Mouse (Mus musculus) neural tube, embryonic 12.5 days (tissue): ENCODE data around the gene Plekhg6. TPM values are rescaled to one million over a fixed set of nuclear protein-coding genes. Genes with fewer than 3 reads are reported as not detected.

Experiments used
- ATAC-seq: fragments of 200-750 bp; cut with Nextera tagmentation; 2 replicates; pipeline ENCODE4 v1.8.0; 2017; ENCODE audit warnings: low read depth, mild to moderate bottlenecking, moderate TSS enrichment, moderate library complexity; ENCODE audit not compliant: low FRiP score
- H3K27ac ChIP-seq: fragments of 300-500 bp; sonication (generic); 2 replicates; pipeline ENCODE4 v1.5.1; 2016
- H3K27me3 ChIP-seq: fragments of 300-500 bp; sonication (generic); replicated peaks from 2 replicates; pipeline ENCODE4 v1.6.1; 2016; ENCODE audit warnings: mild to moderate bottlenecking
- H3K36me3 ChIP-seq: fragments of 300-500 bp; sonication (generic); 2 replicates; pipeline ENCODE4 v1.6.1; 2016; ENCODE audit warnings: mild to moderate bottlenecking
- H3K4me1 ChIP-seq: fragments of 300-500 bp; sonication (generic); 2 replicates; pipeline ENCODE4 v1.6.1; 2016
- H3K4me2 ChIP-seq: fragments of 300-500 bp; sonication (generic); replicated peaks from 2 replicates; pipeline ENCODE4 v1.6.1; 2016; ENCODE audit warnings: mild to moderate bottlenecking
- H3K4me3 ChIP-seq: fragments of 300-500 bp; sonication (generic); 2 replicates; pipeline ENCODE4 v1.5.1; 2016
- H3K9ac ChIP-seq: fragments of 300-500 bp; sonication (generic); 2 replicates; pipeline ENCODE4 v1.6.1; 2016; ENCODE audit warnings: mild to moderate bottlenecking
- H3K9me3 ChIP-seq: fragments of 300-500 bp; sonication (generic); 2 replicates; pipeline ENCODE4 v1.6.1; 2016; ENCODE audit warnings: mild to moderate bottlenecking
- WGBS: fragments of 180-500 bp; shearing (Covaris S2); methylation state at CpG from one replicate; pipeline ENCODE4 v1.1.7; 2016; 5-methylcytosine and 5-hydroxymethylcytosine counted together
- polyA plus RNA-seq: library from polyadenylated mRNA; unstranded; fragments of >200 nt; fragmentation: Nextera tagmentation; extraction: Ambion mirVana; gene quantifications from 2 replicates; pipeline ENCODE4 v1.2.1, GENCODE M21; 2016

The Plekhg6 gene
- polyA plus RNA-seq, 1 experiment from 2014 or later = 0.09 TPM

DNA sequence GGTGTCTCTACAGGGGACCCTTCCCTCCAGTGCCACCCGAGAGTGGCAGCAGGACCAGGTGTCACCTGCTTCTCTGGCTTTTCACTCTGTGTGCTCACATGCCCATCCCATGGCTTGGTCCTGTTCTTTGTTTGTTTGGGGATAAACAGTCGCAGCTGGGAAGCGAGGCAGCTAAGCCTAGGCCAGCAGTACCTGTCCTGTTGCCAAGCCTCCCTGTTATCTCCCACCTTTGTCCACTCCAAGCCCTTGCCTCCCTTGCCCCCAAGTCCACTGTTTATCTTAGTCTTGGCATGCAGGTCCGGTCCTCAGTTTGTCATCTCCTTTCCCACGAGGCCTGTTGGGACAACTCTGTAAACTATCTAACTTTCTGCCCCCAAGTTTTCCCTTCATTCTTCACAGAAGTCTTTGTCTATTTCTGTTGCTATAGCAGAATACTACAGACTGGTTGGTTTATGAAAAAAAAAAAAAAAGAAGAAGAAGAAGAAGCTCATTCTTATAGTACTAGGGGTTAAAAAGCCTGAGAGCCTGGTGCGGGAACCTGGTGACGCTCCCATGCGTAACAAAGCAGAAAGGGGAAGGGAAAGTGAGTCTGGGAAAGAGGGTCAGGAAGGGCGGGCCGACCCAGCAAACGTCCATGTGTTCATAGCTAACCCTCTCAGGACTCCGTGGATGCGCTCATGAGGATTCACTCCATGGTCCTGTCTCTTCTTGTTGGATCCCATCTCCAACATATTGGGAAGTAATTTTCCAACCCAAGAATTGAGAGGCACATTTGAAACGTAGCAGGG, 47.3 kb downstream of the Plekhg6 start:
- WGBS = 82% methylated on average over 14 of the region's 14 CpGs
- H3K4me2 ChIP-seq = no peak overlapping the region

DNA sequence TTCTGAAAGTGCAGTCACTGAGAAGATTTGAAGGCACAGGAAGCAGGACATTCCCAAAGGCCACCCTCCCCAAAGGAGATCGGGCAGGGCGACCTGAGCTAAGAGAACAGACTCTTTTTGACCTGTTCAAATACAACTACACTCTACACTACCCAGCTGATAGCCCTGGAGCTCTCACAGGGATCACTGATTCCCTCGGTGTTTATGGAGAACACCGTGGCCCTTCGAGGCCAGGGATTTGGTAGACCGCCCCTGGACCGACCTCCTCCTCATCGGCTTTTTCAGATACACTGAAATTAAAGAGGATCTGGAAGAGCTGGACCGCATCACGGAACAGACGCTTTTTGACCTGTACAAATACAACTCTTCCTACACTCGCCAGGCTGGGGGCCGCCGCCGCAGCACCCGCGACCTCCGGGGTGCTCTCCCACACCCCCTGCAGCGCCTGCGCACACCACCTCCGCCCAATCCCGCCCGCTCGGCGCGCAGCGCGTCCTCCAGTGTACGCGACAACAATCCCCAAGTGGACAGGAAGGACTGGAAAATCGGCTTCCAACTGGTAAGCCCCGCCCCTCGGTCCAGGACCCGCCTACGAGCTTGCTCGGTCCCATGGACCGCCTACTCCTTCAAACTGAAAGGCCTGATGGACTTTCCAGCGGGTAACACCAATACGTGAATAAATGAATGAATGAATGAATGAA, 49.8 kb downstream of the Plekhg6 start:
- Histone ChIP-seq H3K27me3 (no peaks in the 10 kb centered on the region), H3K27ac (no peak overlapping the region), H3K9ac (peak overlapping the region; percentile 59), H3K4me1 (no peaks in the 10 kb centered on the region), H3K4me2 (peak overlapping the region; percentile 78), H3K4me3 (peak overlapping the region; percentile 43), H3K9me3 (no peaks in the 10 kb centered on the region), H3K36me3 (no peaks in the 10 kb centered on the region)
- peak; percentile 84 for ATAC-seq
- 1% methylated on average over 39 of the region's 39 CpGs for WGBS

More for the DNA sequence above, 47.3 kb downstream of the Plekhg6 start:
- Histone ChIP-seq H3K9me3 (no peaks in the 10 kb centered on the region), H3K36me3 (no peaks in the 10 kb centered on the region), H3K27me3 (no peaks in the 10 kb centered on the region), H3K4me1 (no peaks in the 10 kb centered on the region), H3K9ac (no peak overlapping the region), H3K27ac (no peak overlapping the region), H3K4me3 (no peak overlapping the region)
- ATAC-seq = no peak

DNA sequence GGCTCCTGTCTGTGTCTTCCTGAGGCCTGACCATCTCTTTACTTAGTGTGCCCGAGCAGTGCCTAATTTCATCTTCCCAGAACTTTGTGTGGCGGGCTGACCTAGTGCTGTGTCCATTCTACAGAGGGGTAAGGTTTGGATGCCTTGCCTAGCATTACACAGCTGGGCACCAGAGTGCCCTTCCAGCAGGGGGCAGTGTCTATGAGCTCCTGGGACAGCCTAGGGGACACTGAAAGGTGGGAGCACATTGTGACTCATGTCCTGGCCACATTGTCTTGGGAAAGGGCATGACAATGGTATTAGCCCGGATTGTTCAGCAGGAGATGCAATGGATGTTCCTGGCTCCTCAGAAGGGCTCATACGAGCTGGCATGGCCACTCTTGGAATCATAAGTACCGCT, 52.4 kb downstream of the Plekhg6 start:
- Histone ChIP-seq H3K27me3 (peaks cover 5% of the 10 kb centered on the region), H3K4me1 (no peaks in the 10 kb centered on the region), H3K4me2 (no peak overlapping the region), H3K27ac (no peak overlapping the region), H3K9me3 (no peaks in the 10 kb centered on the region), H3K36me3 (no peaks in the 10 kb centered on the region), H3K9ac (no peak overlapping the region), H3K4me3 (no peak overlapping the region)
- whole genome bisulfite sequencing = 82% methylated on average over 5 of the region's 5 CpGs
- ATAC-seq = no peak

DNA sequence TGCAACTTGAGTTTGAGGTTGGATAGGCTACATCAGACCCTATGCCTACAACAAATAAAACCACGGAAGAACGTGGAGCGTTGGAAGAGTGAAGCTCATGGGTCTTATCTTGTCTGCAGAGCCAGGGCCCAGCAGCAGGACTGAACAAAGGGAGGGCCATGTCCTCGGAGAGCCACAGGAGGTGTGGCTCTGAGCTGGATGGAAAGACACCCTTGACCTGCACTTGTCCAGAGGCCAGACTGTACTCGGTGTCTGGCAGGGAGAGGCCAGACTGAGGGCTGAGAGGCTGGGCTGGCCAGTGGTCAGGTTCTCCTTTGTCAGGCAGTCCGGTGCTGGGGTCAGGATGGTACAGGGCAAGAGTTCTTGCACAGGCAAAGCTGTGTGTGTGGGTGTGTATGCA, 55.3 kb downstream of the Plekhg6 start:
- H3K27me3 ChIP-seq = peaks cover 34% of the 10 kb centered on the region
- no peak overlapping the region for H3K4me2 ChIP-seq
- no peak for ATAC-seq
- H3K27ac ChIP-seq = no peak overlapping the region
- 0 out of 2 replicates have a peak, but pooled peaks cover 7% of the 10 kb centered on the region for H3K4me1 ChIP-seq
- no peak overlapping the region for H3K9ac ChIP-seq
- H3K4me3 ChIP-seq = no peak overlapping the region
- H3K36me3 ChIP-seq = no peaks in the 10 kb centered on the region
- no peaks in the 10 kb centered on the region for H3K9me3 ChIP-seq
- WGBS = 70% methylated on average over 6 of the region's 6 CpGs

DNA sequence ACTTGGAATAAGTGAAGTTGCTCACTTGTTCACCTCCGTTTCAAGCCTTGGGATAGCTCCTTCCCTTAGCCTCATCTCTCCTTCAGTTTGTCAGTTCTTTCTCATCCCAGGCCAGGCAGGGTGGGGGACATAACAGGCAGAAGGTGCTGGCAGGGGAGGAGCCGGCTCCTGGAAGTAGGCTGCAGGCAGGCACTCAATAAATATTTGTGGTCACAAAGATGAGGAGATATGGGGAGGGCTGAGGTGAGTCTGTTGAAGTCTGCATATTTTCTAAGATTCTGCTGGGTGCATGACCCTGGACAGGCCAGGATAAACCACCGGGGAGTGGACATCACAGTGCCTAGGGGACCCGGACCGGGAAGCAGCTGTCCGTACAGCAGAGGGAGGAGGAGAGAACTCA, 57.0 kb downstream of the Plekhg6 start:
- Histone ChIP-seq H3K27ac (no peak overlapping the region), H3K36me3 (no peaks in the 10 kb centered on the region), H3K4me1 (0 out of 2 replicates have a peak, but pooled peaks cover 7% of the 10 kb centered on the region), H3K9ac (no peak overlapping the region), H3K4me2 (no peak overlapping the region), H3K4me3 (no peak overlapping the region), H3K9me3 (no peaks in the 10 kb centered on the region), H3K27me3 (peaks cover 46% of the 10 kb centered on the region)
- no peak for ATAC-seq
- WGBS = 64% methylated on average over 6 of the region's 6 CpGs

DNA sequence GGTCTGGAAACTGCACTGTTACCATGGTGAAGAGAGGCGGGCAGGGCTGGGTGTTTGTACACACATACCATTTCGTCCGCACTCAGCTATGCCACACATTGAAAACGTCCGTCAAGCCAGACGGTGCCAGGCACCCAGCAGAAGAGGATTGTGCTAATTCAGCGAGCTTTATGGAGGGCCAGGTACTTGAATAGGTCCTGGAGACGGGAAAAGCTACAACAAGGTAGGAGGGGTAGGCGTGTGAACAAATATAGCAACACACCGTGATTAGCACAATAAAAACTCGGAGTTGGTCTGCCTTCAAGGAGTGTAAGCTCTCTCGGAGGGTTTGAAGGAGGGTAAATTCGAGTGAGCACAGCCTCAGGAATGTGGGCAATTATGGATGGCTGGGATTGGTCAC, 57.8 kb downstream of the Plekhg6 start:
- Histone ChIP-seq H3K9ac (no peak overlapping the region), H3K4me1 (0 out of 2 replicates have a peak, but pooled peaks cover 7% of the 10 kb centered on the region), H3K27me3 (peaks cover 46% of the 10 kb centered on the region), H3K9me3 (no peaks in the 10 kb centered on the region), H3K27ac (no peak overlapping the region), H3K4me3 (no peak overlapping the region), H3K4me2 (no peak overlapping the region), H3K36me3 (no peaks in the 10 kb centered on the region)
- 48% methylated on average over 13 of the region's 13 CpGs for WGBS
- no peak for ATAC-seq

DNA sequence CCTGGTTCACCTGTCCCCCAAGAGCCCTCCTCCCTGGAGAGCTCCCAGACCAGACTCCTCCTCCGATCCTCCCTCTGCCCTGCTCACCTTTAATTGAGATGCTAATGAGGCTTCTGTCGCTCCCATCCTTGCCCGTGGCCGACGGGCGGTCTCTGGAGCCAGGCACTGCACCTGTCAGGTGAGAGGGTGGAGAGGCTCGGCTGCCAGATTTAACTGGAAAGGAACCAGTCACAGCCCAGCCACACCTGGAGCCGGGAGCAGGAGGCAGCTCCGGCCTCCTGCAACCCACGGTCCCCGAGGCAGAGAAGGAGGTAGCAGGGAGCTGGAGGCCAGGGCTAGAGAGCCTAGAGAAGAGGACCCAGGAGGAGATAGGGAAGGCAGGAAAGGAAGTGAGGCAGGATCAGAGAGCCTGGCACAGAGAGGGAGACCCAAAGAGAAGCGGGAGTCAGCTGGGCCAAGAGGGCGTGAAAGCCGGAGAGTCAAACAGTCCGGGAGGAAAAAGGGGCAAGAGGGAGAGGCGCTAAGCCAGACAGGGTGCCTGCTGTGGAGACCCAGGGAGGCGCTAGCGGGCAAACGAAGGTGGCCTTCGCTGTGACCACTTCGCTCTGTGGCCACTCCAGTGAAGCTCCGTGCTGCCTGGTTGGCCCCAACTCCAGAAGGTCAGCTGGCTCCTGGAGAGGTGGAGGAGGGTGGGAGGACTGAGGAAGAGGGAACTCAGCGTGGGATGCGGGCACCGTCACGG, 59.3 kb downstream of the Plekhg6 start:
- Histone ChIP-seq H3K4me1 (0 out of 2 replicates have a peak, but pooled peaks cover 7% of the 10 kb centered on the region), H3K27me3 (peaks cover 46% of the 10 kb centered on the region), H3K9ac (no peak overlapping the region), H3K9me3 (no peaks in the 10 kb centered on the region), H3K4me3 (no peak overlapping the region), H3K4me2 (0 out of 2 replicates have a peak overlapping the region, but pooled peaks have one; percentile 22), H3K36me3 (no peaks in the 10 kb centered on the region), H3K27ac (no peak overlapping the region)
- ATAC-seq = no peak
- WGBS = 9% methylated on average over 26 of the region's 26 CpGs

DNA sequence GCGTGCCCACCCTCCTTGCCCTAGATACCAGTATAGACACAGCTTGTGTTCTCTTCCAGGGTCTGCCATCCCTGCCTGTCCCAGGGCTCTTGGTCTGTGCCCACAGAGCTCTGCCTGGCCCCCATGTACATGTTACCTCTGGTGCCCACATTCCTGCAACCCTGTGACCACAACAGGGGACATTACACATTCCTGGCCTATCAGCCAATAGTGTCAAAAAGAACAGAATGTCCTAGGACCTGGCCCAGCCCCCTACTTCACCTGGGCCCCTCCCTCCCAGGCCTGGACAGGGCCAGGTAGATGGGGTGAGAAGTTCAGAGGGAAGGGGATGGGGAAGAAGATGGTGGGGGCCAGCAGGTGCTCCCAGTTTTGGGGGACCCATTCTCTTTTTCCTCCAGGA, 60.3 kb downstream of the Plekhg6 start, which contains the start of gene Scnn1a:
Scnn1a (plus strand) TSS at position 337 of the 400 bp plus-strand sequence.
- Histone ChIP-seq H3K4me1 (0 out of 2 replicates have a peak, but pooled peaks cover 7% of the 10 kb centered on the region), H3K9me3 (no peaks in the 10 kb centered on the region), H3K4me2 (0 out of 2 replicates have a peak within 1 kb of the TSS, but pooled peaks have one; percentile 22), H3K27me3 (peaks cover 46% of the 10 kb centered on the region), H3K9ac (no peak within 1 kb of the TSS), H3K4me3 (no peak within 1 kb of the TSS), H3K27ac (no peak within 1 kb of the TSS), H3K36me3 (no peaks in the 10 kb centered on the region)
- WGBS = 89% methylated on average over 1 of the region's 1 CpGs
- ATAC-seq = no peak

DNA sequence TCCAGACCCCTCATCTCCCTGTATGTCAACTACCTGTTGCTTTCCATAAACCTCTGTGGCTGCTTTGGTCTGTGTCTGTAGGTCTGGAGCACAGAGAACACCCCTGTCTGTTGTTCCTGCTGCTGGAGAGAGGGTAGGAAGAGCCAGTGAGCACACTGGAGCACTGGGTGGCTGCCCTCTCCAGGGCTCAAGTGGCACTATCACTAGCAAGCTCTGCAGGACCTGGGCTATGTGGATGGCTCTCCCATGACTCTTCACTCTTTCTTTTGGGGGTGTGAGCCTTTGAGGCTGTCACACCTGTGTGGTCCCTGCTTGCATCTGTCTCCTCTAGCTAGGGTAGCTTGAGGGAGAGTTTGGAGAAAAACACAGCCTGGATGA, 60.7 kb downstream of the Plekhg6 start:
- Histone ChIP-seq H3K4me2 (no peak overlapping the region), H3K4me1 (0 out of 2 replicates have a peak, but pooled peaks cover 7% of the 10 kb centered on the region), H3K36me3 (no peaks in the 10 kb centered on the region), H3K9me3 (no peaks in the 10 kb centered on the region), H3K27me3 (peaks cover 46% of the 10 kb centered on the region), H3K9ac (no peak overlapping the region), H3K4me3 (no peak overlapping the region), H3K27ac (no peak overlapping the region)
- no peak for ATAC-seq

DNA sequence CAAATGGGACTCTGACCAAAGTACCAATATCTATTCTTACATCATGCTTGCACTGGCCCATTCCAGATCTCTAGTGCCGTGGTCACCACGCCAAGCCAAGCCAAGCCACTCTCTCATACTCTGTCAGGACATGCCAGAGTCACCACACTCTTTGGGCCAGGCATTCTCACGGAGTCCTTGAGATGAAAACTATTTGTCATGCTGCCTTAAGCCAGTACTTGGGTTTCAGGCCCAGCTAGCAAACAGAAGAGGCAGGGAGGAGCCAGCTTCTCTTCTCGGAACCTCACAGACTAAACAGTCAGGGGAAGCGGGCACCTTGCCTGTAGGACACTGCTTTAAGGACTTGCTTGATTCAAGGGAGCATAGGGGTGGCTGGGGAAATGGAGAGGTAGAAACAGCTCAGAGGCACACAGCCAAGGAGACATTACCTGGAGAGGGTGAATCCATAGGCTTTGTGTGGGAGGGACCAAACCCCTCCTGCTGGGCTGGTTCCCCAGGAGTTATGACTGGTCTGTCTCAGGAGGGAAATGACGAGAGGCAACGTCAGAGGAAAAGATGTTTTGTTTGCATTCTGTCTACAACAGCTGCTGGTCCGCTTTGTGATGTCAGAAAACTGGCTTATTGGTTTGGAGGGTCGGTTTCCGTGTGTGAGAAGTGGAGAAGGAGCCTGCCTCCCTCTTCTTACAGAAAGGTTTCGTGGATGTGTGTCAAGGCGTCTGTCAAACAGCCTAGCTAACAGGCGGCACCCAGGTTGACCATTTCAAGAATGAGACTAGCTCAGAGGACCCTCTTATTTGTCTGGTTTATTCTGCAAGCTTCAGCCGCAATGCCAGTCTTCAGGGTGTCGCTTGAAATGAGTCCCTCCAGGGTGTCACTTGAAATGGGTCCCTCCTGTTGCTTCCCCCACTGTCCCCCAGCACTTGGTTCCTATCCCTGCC, 61.3 kb downstream of the Plekhg6 start:
- ATAC-seq = no peak
- Histone ChIP-seq H3K36me3 (no peaks in the 10 kb centered on the region), H3K9ac (no peak overlapping the region), H3K27ac (no peak overlapping the region), H3K9me3 (no peaks in the 10 kb centered on the region), H3K4me3 (no peak overlapping the region), H3K27me3 (peaks cover 43% of the 10 kb centered on the region), H3K4me2 (no peak overlapping the region), H3K4me1 (peaks cover 9% of the 10 kb centered on the region; the same call in 1 of the 2 replicates)
- WGBS = 73% methylated on average over 15 of the region's 15 CpGs

DNA sequence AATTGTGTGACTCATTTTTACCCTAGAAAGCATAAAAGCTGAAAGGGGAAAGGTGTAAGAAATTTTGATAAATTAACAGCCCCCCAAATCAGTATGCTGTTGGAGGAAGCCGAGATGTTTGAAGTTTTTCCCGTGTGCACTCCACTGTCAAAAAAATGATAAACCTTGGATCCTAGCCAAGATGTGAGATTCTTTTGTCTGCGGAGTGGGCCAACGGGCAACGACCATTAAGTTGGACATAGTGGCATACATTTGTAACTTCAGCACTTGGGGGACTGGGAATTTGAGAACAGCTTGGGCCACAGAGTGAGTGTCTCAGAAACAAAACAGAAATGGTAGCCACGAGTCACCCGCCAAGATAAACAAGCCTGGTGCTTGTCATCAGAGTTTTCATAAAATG, 63.5 kb downstream of the Plekhg6 start:
- peaks cover 33% of the 10 kb centered on the region for H3K27me3 ChIP-seq
- 78% methylated on average over 7 of the region's 7 CpGs for WGBS
- H3K27ac ChIP-seq = no peak overlapping the region
- H3K9me3 ChIP-seq = no peaks in the 10 kb centered on the region
- H3K4me2 ChIP-seq = no peak overlapping the region
- H3K4me1 ChIP-seq = peaks cover 27% of the 10 kb centered on the region
- no peak for ATAC-seq
- H3K36me3 ChIP-seq = no peaks in the 10 kb centered on the region
- no peak overlapping the region for H3K9ac ChIP-seq
- H3K4me3 ChIP-seq = no peak overlapping the region
